Mouse (Mus musculus) adrenal gland, postnatal 14 days (tissue): ENCODE data around the gene Twsg1. TPM values are rescaled to one million over a fixed set of nuclear protein-coding genes. Genes with fewer than 3 reads are reported as not detected.
"Not testable (repeated sequence)": the region's sequence is repeated elsewhere in the genome, so short reads cannot be mapped to it uniquely, and the experiment has no call there.

Experiments
- DNase-seq: peaks from one replicate; pipeline ENCODE4 v3.0.0; 2021; ENCODE audit warnings: mixed read lengths
- long read RNA-seq, 2 experiments: library from polyadenylated mRNA; stranded (forward); transcript quantifications; one replicate each; pipeline ENCODE4 v2.0.0; 2021
- total RNA-seq: library from RNA; stranded (reverse); gene quantifications from 2 replicates; pipeline ENCODE4 v1.2.3, GENCODE M21; 2021

Gene Twsg1
- total RNA-seq, result 63.8 and 79.5 TPM in 2 replicates
- long read RNA-seq, experiment 1, full-length matches to known transcripts, result 43 of 51 reads
- long read RNA-seq, experiment 1, partial matches to known transcripts, result 2 of 51 reads
- long read RNA-seq, experiment 1, other reads (novel, unspliced or antisense), result 6 of 51 reads
- long read RNA-seq, experiment 2, full-length matches to known transcripts, result 53 of 58 reads
- long read RNA-seq, experiment 2, partial matches to known transcripts, result 0 of 58 reads
- long read RNA-seq, experiment 2, other reads (novel, unspliced or antisense), result 5 of 58 reads

- peak; percentile 97 for DNase-seq
These were observed at the start of gene Twsg1 for GRCm38 (mm10) chr17:65950622-65951404. Gene Twsg1 (minus strand): TSS chr17:65951226.

GRCm38 (mm10) chr17:65988151-65988820 lies 37.3 kb upstream of the Twsg1 start:
- DNase-seq, result no peak

GRCm38 (mm10) chr17:65976720-65977119 lies 25.7 kb upstream of the Twsg1 start:
- DNase-seq, result not testable (repeated sequence)

- DNase-seq, result no peak
These were observed 16.7 kb upstream of the Twsg1 start for GRCm38 (mm10) chr17:65967751-65968150.

GRCm38 (mm10) chr17:65962263-65962662 lies 11.2 kb upstream of the Twsg1 start:
- no peak for DNase-seq

GRCm38 (mm10) chr17:65961606-65962136 lies 10.6 kb upstream of the Twsg1 start:
- DNase-seq, result no peak

- no peak for DNase-seq
These were observed 8.0 kb upstream of the Twsg1 start for GRCm38 (mm10) chr17:65959011-65959410.

- DNase-seq, result peak; percentile 17
These were observed 7.3 kb upstream of the Twsg1 start for GRCm38 (mm10) chr17:65958366-65958765.

- no peak for DNase-seq
These were observed 6.8 kb upstream of the Twsg1 start for GRCm38 (mm10) chr17:65957782-65958325.

- peak; percentile 75 for DNase-seq
These were observed 6.2 kb upstream of the Twsg1 start for GRCm38 (mm10) chr17:65956993-65957781.

- no peak for DNase-seq
These were observed 5.1 kb upstream of the Twsg1 start for GRCm38 (mm10) chr17:65956140-65956539.

- DNase-seq, result no peak
These were observed 2.9 kb upstream of the Twsg1 start for GRCm38 (mm10) chr17:65953959-65954358.

- no peak for DNase-seq
These were observed 1.1 kb upstream of the Twsg1 start for GRCm38 (mm10) chr17:65952083-65952482.

- peak; percentile 37 for DNase-seq
These were observed 843 bp downstream of the Twsg1 start for GRCm38 (mm10) chr17:65950183-65950582.

- DNase-seq, result peak; percentile 61
These were observed 3.7 kb downstream of the Twsg1 start for GRCm38 (mm10) chr17:65947307-65947706.

GRCm38 (mm10) chr17:65945420-65945819 lies 5.6 kb downstream of the Twsg1 start:
- no peak for DNase-seq

GRCm38 (mm10) chr17:65942394-65942793 lies 8.6 kb downstream of the Twsg1 start:
- DNase-seq, result no peak

GRCm38 (mm10) chr17:65941275-65941674 lies 9.8 kb downstream of the Twsg1 start:
- DNase-seq, result no peak

GRCm38 (mm10) chr17:65940221-65940620 lies 10.8 kb downstream of the Twsg1 start:
- DNase-seq, result no peak

GRCm38 (mm10) chr17:65939461-65940192 lies 11.4 kb downstream of the Twsg1 start:
- DNase-seq, result peak; percentile 44

- DNase-seq, result no peak
These were observed 13.4 kb downstream of the Twsg1 start for GRCm38 (mm10) chr17:65937671-65938070.
